Mouse (Mus musculus) stomach, postnatal 0 days (tissue): ENCODE measurements around the gene Appbp2.

Experiments
- CTCF ChIP-seq: IDR thresholded peaks from 2 replicates; pipeline ENCODE4 v1.5.1; 2016; ENCODE audit warnings: antibody characterized with exemption, low read depth, mild to moderate bottlenecking, moderate library complexity
- EP300 ChIP-seq: optimal IDR thresholded peaks from 2 replicates; pipeline ENCODE3; 2016; ENCODE audit warnings: antibody characterized with exemption

DNA sequence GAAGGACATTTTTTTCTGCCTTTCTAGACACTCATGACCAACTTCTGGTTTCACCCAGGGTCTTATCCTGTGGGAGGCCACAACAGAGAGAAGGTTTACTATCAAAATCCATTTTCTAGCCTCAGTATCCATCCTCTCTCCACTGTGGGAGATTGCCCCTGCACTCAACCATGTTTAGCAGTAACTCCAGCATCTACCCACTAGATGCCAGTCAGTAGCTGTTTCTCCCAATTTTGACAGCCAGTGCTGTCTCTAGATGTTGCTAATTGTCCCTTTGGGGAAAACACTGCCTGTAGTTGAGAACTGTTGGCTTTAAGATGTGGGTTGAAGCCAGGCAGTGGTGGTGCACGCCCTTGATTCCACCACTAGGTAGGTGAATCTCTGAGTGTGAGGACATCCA is 43.2 kb upstream of the Appbp2 start:
- no peak for TF ChIP-seq CTCF
- no peak for TF ChIP-seq EP300
